Mouse (Mus musculus) hematopoietic stem cell, adult 5-6 weeks (primary cell): ENCODE measurements around the gene Pfkfb3. TPM values are rescaled to one million over a fixed set of nuclear protein-coding genes. Genes with fewer than 3 reads are reported as not detected.

ENCODE experiments used
- ATAC-seq, 2 experiments: fragments of 125-278 bp in 1 of 2; replicated peaks in 1 of 2; 2 replicates each; pipeline ENCODE4 v1.8.0; 2016 to 2017; ENCODE audit warnings: inconsistent platforms in 2 of 2, mild to moderate bottlenecking in 2 of 2, moderate number of reproducible peaks in 2 of 2, low read depth in 1 of 2, moderate TSS enrichment in 1 of 2; ENCODE audit not compliant: low FRiP score in 2 of 2, poor library complexity in 2 of 2, severe bottlenecking in 2 of 2, insufficient read depth in 1 of 2, low TSS enrichment in 1 of 2
- total RNA-seq: library from RNA; stranded (forward); fragments of 172-1452, 232-1000 nt; gene quantifications from 2 replicates; pipeline ENCODE4 v1.2.3, GENCODE M21; 2017

Gene Pfkfb3
- 22.7 and 38.3 TPM in 2 replicates for total RNA-seq

DNA sequence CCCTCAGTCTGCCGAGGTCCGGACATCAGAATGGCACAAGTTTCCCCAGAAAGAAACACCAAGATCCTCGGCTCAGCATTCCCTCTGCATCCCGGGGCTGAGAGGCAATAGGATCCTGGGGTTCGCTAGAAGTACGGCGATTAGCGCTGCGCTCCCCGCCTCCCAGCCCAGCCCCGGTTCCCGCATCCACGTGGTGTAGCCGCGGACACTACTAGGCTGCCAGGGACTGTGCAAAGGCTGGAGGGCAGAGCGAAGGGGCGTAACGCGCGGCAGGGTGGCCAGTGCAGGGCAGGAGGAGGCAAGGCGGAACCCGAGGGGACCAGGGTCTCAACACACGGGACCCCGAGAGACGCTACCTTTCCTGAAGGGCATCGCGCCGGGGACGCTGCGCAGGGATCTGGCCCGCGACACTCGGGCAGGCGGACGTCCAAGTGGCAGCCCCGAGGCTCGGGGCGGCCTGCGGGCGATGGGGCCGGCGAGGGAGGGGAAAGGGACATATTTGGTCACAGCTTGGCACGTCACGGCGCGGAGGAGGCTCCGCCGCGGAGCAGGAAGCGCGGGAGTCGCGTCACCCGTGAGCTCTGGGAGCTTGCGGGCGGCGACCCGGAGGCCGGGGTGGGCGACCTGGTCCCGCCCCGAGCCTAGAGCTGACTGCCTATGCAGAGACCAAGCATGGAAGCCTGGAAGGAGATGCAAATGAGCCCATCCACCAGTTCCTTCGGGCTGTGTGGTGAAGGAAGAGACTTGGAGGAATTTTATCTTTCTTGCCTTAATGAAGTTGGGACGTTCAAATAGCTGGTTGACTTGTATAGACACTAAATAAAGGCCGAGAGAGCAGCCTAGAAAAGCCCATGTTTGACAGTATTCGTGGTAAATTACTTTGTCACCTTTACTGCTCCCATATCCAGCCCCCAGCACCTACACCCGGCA is at the start of gene Pfkfb3:
Gene Pfkfb3 (minus strand): TSS at position 607 of the 930 bp plus-strand sequence.
- ATAC-seq, result peak; percentile 93 to 94

- peak; percentile 97 to 100 for ATAC-seq
Measured at GRCm38 (mm10) chr2:11602506-11603489, 48.9 kb upstream of the Pfkfb3 start.

DNA sequence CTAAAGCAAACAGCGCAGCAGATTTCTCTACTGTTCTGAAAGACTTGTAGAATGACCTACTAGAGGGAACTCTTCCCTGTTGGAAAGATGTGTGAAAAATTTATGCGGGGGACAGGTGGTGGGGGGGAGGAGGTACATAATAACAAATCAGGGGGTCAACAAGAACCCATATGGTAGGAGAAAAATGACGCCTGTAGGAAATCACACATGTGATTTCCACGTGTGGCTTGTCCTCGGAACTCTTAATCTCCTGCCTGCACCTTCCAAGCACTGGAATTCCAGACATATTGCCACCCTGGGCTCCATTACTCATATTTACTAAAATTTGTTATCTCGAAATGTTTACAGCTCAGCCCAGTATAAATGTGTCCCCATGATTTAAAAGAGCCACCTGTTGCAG is 47.9 kb upstream of the Pfkfb3 start:
- ATAC-seq, result no peak

- ATAC-seq, result no peak
Measured at GRCm38 (mm10) chr2:11597906-11598305, 44.0 kb upstream of the Pfkfb3 start.

GRCm38 (mm10) chr2:11596690-11597089 is 42.8 kb upstream of the Pfkfb3 start:
- peak in 1 of 2 experiments; percentile 12; a peak in 1 of 4 replicates for ATAC-seq

DNA sequence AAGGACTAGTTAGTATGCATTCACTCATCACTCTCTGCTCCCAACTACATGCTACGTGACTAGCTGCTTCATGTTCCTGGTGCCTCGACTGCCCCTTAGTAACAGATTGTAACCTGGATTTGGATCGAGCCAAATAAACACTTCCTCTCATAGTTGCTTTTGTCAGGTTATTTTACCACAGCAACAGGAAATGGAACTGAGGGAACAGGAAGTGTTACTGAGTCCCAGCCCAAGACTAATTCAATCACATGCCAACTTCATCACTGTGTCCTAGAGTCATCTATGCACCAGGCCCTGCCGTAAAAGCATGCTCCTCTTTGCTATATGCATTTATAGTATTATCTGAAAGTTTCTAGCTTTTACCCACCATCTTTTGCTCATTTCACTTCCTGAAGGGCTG is 34.1 kb upstream of the Pfkfb3 start:
- ATAC-seq, result no peak

- ATAC-seq, result no peak
Measured at GRCm38 (mm10) chr2:11579399-11579798, 25.5 kb upstream of the Pfkfb3 start.

DNA sequence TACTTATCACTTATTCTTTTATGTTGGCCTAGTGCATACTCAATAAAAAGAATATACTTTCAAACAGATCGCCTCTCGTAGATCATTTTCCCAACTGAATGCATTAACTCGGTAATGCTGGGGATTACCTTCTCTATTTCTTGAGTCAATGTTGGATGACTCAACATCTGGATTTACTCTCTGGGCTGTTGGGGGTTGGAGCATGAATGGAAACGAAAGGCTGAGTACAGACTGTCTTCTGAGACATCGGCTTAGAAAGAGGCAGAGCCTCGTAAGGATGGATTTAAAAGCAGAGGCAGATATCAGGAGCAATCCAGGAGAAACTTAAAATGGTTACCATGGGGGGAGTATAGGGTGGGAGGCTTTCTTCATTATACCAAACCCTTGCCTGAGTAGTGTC is 24.3 kb upstream of the Pfkfb3 start:
- no peak for ATAC-seq

DNA sequence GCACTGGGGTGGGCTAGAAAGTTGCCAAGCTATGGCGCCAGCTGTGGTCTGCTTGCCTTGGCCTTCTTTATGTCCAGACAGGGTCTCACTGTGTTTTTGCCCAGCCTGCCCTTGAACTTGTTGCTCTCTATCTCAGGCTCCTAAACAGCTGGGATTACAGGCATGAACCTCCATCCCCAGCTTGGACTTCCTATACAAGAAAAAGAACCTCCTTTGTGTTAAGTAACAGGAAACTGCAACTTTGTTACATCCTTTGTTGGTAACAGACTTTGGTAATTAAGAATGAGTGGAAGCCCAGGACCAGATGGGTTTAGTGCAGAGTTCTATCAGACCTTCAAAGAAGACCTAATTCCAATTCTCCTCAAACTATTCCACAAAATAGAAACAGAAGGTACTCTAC is 19.8 kb upstream of the Pfkfb3 start:
- ATAC-seq, result peak in 1 of 2 experiments; percentile 39; a peak in 1 of 4 replicates

GRCm38 (mm10) chr2:11571004-11571535 is 17.2 kb upstream of the Pfkfb3 start:
- no peak for ATAC-seq

DNA sequence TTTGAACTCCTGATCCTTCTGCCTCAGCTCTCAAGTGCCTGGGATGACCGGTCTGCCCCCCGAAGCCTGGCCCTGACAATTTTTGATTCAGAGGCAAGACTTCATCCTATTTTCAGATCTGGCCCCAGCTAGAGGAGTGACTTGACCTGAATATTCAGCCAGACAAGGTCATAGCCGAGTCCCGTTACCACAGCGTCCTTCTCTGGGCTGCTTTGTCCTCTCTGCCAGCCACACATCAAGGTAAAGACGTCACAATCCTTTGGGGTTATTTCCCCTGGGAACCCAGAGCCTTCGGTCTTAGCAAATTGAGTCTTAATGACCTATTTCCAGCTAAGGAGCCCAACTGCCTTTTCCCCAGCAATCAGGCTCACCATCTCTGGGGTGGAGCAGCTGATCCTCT is 14.6 kb upstream of the Pfkfb3 start:
- no peak for ATAC-seq

GRCm38 (mm10) chr2:11567781-11568362 is 14.0 kb upstream of the Pfkfb3 start:
- peak; percentile 34 to 49; a peak in 2 of 4 replicates for ATAC-seq

GRCm38 (mm10) chr2:11566898-11567297 is 13.0 kb upstream of the Pfkfb3 start:
- ATAC-seq, result no peak

DNA sequence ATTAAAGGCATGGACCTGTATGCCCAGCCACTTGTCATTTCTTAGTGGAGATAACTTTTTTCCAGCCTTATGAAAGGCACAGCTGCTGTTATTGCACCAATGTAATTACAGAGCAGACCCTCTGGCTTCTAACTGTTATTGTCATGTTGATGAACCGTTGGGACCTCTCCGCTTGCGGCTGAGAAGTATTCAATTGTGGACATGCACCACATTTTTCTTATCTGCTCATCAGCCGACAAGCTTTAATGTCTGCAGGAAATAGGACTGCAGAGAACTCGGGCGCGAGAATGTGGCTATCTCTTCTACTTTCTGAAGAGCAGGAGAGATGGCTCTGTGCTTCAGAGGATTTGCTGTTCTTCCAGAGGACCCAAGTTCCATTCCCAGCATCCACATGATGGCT is 12.4 kb upstream of the Pfkfb3 start:
- ATAC-seq, result no peak

DNA sequence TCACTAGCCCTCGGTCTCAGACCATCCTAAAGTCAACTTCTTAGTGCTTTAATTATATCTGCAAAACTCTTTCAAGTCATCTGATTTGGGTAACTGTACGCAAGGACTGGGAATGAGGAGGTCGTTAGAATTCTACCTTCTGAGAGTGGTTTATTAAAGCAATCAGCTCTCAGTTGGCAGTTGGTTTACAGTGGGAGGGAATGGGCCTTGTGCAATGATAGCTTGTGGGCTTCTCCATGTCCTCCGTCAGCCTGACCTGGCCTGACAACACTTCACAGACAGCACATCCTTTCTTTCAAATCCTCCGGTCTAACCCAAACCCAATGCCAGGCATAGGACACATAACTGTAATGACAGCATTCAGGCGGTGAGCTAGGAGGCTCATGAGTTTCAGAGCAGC is 10.9 kb upstream of the Pfkfb3 start:
- no peak for ATAC-seq

- no peak for ATAC-seq
Measured at GRCm38 (mm10) chr2:11563256-11563655, 9.4 kb upstream of the Pfkfb3 start.

GRCm38 (mm10) chr2:11558654-11559053 is 4.8 kb upstream of the Pfkfb3 start:
- ATAC-seq, result no peak
